Mouse (Mus musculus): Measurements from ENCODE around the gene Hivep2. TPM values are rescaled to one million over a fixed set of nuclear protein-coding genes. Genes with fewer than 3 reads are reported as not detected.

Hivep2 gene
- polyA plus RNA-seq (2017; shearing (Covaris generic)), result 85.6 TPM

DNA sequence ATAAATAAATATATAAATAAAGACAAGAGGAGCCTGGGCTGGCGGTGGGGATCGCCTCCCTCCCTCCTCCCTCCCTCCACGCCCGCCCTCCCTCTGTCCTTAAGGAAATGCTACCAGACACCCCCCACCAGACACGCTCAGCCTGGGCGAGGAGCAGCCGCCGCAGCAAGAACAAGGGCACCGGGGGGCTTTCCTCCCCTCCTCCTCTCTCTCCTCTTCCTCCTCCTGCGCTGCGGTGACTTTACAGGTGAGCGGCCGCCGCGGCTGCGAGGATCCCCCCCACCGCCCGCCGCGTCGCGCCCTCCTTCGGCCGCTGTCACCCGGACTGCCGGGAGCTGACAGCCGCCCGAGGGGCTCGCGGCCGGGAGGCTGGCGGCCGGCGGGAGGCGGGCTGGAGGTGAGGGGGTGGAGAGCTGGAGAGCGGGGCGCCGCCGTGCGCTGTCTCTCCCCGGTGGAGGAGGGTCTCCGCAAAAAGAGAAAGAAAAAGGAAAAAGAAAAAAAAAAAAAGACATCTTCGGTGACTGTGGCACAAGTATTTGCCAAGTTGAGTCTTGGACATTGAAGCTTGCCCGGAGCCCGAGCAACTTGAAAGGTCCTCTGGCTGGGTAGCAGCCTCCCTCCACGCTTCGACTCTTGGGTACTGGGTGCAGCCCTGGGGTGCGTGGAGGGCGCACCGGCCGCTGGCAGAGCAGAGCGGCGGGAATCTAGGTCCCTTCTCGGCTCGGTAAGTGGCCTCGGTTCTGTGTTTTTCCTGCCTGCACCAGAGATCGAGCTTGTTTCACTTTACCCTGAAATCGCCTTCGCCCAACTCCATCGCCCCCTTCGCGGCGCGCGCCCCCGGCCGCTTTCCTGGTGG lies at the start of gene Hivep2:
TSS of gene Hivep2 (plus strand) at position 102 of the 856 bp plus-strand sequence.

Other genes with a start within 250 kb of the Hivep2 start
- gene Aig1, start 97.1 kb upstream of the Hivep2 start, polyA plus RNA-seq (2017; shearing (Covaris generic)), result 95.8 TPM